ENCODE assay signal across 33 mouse cellular contexts in the genomic region with DNA sequence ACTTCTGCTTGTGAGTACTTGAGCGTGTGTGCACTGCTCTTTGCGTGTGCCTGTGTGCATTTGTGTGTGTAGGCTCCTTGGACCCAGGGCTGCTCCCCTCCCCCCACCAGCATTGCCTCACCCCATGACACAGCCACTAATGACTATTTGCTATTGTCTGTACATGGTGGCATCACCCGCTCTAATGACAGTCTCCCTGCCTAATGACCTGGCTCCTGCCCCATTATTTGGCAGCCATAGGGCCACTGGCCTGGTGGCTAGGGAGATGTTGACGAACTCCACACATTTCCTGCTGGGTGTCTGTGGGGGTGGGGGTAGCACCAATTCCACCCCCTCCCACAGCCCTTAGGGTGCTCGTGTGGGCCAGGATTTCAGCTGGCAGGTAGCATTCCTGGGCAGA. TPM values are rescaled to one million over a fixed set of nuclear protein-coding genes. Genes with fewer than 3 reads are reported as not detected.
DNase-seq lines count a peak whose midpoint lies in the region; ATAC-seq and TF ChIP-seq lines count a peak whose summit lies in the region.
"Had no signal": no experiment of that assay in that cellular context is flagged by ENCODE, and none has a peak within 500 bp of the region (broad histone marks: within the 10 kb centered on the region; RNA-seq: fewer than 3 reads in every experiment).

No protein-coding gene starts in this region.

- H3K9ac ChIP-seq in liver, postnatal 0 days (replicated peaks) = no peak overlapping the region
- H3K9ac ChIP-seq in liver, embryonic 11.5 days (ENCODE audit: low read depth, low read length) = no peak overlapping the region
- no peak overlapping the region for H3K9ac ChIP-seq in kidney, embryonic 16.5 days (replicated peaks; ENCODE audit: low read length)
- H3K9ac ChIP-seq: embryonic facial prominence, embryonic 12.5 days; embryonic facial prominence, embryonic 15.5 days; forebrain, postnatal 0 days; hindbrain, embryonic 14.5 days had no signal

- no peak for ATAC-seq in liver, postnatal 0 days
- no peak for ATAC-seq in liver, embryonic 11.5 days (replicated peaks; ENCODE audit: low FRiP score)
- ATAC-seq in kidney, embryonic 16.5 days (ENCODE audit: low FRiP score, low TSS enrichment) = no peak
- ATAC-seq: forebrain, embryonic 14.5 days; forebrain, postnatal 0 days; hindbrain, postnatal 0 days; inflammation-experienced regulatory T-cells, adult 6 months; Patski had no signal

- H3K4me1 ChIP-seq in liver, postnatal 0 days (ENCODE audit: insufficient read depth) = peaks cover 12% of the 10 kb centered on the region
- H3K4me1 ChIP-seq in liver, embryonic 11.5 days (replicated peaks; ENCODE audit: control insufficient read depth, insufficient read depth, low read length) = 0 out of 2 replicates have a peak, but pooled peaks cover 2% of the 10 kb centered on the region
- peaks cover 58% of the 10 kb centered on the region for H3K4me1 ChIP-seq in bone marrow macrophage, adult 2 months (ENCODE audit: control insufficient read depth, insufficient read depth, low read length)
- H3K4me1 ChIP-seq in kidney, embryonic 16.5 days (ENCODE audit: insufficient read depth, low read length) = peaks cover 35% of the 10 kb centered on the region
- peaks cover 29% of the 10 kb centered on the region for H3K4me1 ChIP-seq in midbrain, embryonic 10.5 days
- H3K4me1 ChIP-seq: embryonic facial prominence, embryonic 12.5 days had no signal

- no peaks in the 10 kb centered on the region for H3K36me3 ChIP-seq in liver, postnatal 0 days (replicated peaks; ENCODE audit: insufficient read depth, low read length)
- H3K36me3 ChIP-seq in liver, embryonic 11.5 days (ENCODE audit: control insufficient read depth, insufficient read depth, low read length) = no peaks in the 10 kb centered on the region
- H3K36me3 ChIP-seq in kidney, embryonic 16.5 days (ENCODE audit: insufficient read depth, low read length) = no peaks in the 10 kb centered on the region
- H3K36me3 ChIP-seq in midbrain, embryonic 10.5 days = no peaks in the 10 kb centered on the region
- H3K36me3 ChIP-seq: embryonic facial prominence, embryonic 12.5 days; embryonic facial prominence, embryonic 15.5 days; heart, embryonic 10.5 days had no signal

- H3K4me3 ChIP-seq in gastrocnemius, adult 2 months = no peak overlapping the region
- H3K4me3 ChIP-seq in liver, postnatal 0 days (ENCODE audit: low read depth, low read length) = no peak overlapping the region
- no peak overlapping the region for H3K4me3 ChIP-seq in liver, embryonic 11.5 days (ENCODE audit: low read depth, low read length)
- H3K4me3 ChIP-seq in bone marrow macrophage, adult 2 months (ENCODE audit: insufficient read depth, low read length) = no peak overlapping the region
- H3K4me3 ChIP-seq in kidney, embryonic 16.5 days (ENCODE audit: low read length) = no peak overlapping the region
- no peak overlapping the region for H3K4me3 ChIP-seq in midbrain, embryonic 10.5 days
- H3K4me3 ChIP-seq: embryonic facial prominence, embryonic 12.5 days; embryonic facial prominence, embryonic 15.5 days; heart, adult 2 months; heart, embryonic 10.5 days had no signal

- no peak for TF ChIP-seq EP300 in liver, postnatal 0 days (IDR thresholded peaks at IDR 0.05; ENCODE audit: low read depth)

- TF ChIP-seq POLR2A in bone marrow macrophage, adult 2 months (IDR thresholded peaks at IDR 0.05; ENCODE audit: borderline replicate concordance, low read depth, low read length) = no peak

- intact Hi-C loops in gastrocnemius, adult 2 months (cut with DNase I) = no loop called here

- DNase-seq in gastrocnemius, adult 2 months = peak; percentile 12
- DNase-seq in gastrocnemius, adult 8-10 months (ENCODE audit: low spot score in 2 of 2) = no peak
- no peak for DNase-seq in liver, postnatal 0 days
- DNase-seq in liver, embryonic 11.5 days (ENCODE audit: low spot score) = no peak
- DNase-seq in retina, postnatal 1 day = peak; percentile 77
- DNase-seq in midbrain, embryonic 10.5 days (ENCODE audit: low spot score) = no peak
- DNase-seq: adrenal gland, adult 2 months; adrenal gland, postnatal 14 days; cerebellum, adult 11 months; cerebellum, adult 9-11 months; cerebellum, postnatal 25 days; forebrain, postnatal 0 days; gastrocnemius, postnatal 10 days had no signal

- 82% methylated on average over 5 of the region's 5 CpGs for WGBS in liver, postnatal 0 days (ENCODE audit: insufficient replicate concordance)
- WGBS in liver, embryonic 11.5 days = 79% methylated on average over 5 of the region's 5 CpGs
- WGBS in kidney, embryonic 16.5 days = 84% methylated on average over 5 of the region's 5 CpGs
- WGBS in midbrain, embryonic 10.5 days = 86% methylated on average over 5 of the region's 5 CpGs

- no peaks in the 10 kb centered on the region for H3K9me3 ChIP-seq in liver, postnatal 0 days (ENCODE audit: low read length)
- no peaks in the 10 kb centered on the region for H3K9me3 ChIP-seq in liver, embryonic 11.5 days (ENCODE audit: control insufficient read depth, low read length)
- H3K9me3 ChIP-seq in kidney, embryonic 16.5 days (ENCODE audit: low read length) = no peaks in the 10 kb centered on the region
- H3K9me3 ChIP-seq in midbrain, embryonic 10.5 days (replicated peaks) = no peaks in the 10 kb centered on the region
- H3K9me3 ChIP-seq: embryonic facial prominence, embryonic 12.5 days; embryonic facial prominence, embryonic 15.5 days; heart, embryonic 10.5 days had no signal

- no peaks in the 10 kb centered on the region for H3K27me3 ChIP-seq in liver, postnatal 0 days (ENCODE audit: insufficient read depth, low read length)
- H3K27me3 ChIP-seq in liver, embryonic 11.5 days (replicated peaks; ENCODE audit: control insufficient read depth, insufficient read depth, low read length) = no peaks in the 10 kb centered on the region; the same call in 1 of the 2 replicates
- 0 out of 2 replicates have a peak, but pooled peaks cover 2% of the 10 kb centered on the region for H3K27me3 ChIP-seq in kidney, embryonic 16.5 days (ENCODE audit: insufficient read depth, low read length)
- H3K27me3 ChIP-seq in midbrain, embryonic 10.5 days (ENCODE audit: low read depth, poor library complexity, severe bottlenecking) = no peaks in the 10 kb centered on the region
- H3K27me3 ChIP-seq: embryonic facial prominence, embryonic 12.5 days; embryonic facial prominence, embryonic 15.5 days; Patski had no signal

- peak overlapping the region; percentile 6; the same call in 1 of the 2 replicates for H3K27ac ChIP-seq in gastrocnemius, adult 2 months
- peak overlapping the region; percentile 48; the same call in 1 of the 2 replicates for H3K27ac ChIP-seq in liver, postnatal 0 days (ENCODE audit: low read depth)
- no peak overlapping the region for H3K27ac ChIP-seq in liver, embryonic 11.5 days (ENCODE audit: low read depth, low read length)
- peak overlapping the region; percentile 27; the same call in 1 of the 2 replicates for H3K27ac ChIP-seq in bone marrow macrophage, adult 2 months (ENCODE audit: insufficient read depth, low read depth, low read length)
- H3K27ac ChIP-seq in kidney, embryonic 16.5 days (ENCODE audit: low read length) = no peak overlapping the region
- H3K27ac ChIP-seq in midbrain, embryonic 10.5 days (replicated peaks) = no peak overlapping the region; the same call in 1 of the 2 replicates
- H3K27ac ChIP-seq: embryonic facial prominence, embryonic 12.5 days; embryonic facial prominence, embryonic 15.5 days; heart, adult 2 months; heart, embryonic 10.5 days; hindbrain, embryonic 14.5 days; hindbrain, postnatal 0 days had no signal

- no peak for TF ChIP-seq CTCF in gastrocnemius, adult 2 months (IDR thresholded peaks at IDR 0.05)
- no peak for TF ChIP-seq CTCF in liver, postnatal 0 days (IDR thresholded peaks at IDR 0.05; ENCODE audit: low read depth)
- no peak for TF ChIP-seq CTCF in bone marrow macrophage, adult 2 months (IDR thresholded peaks at IDR 0.05; ENCODE audit: low read depth, low read length)

- no peak overlapping the region for H3K4me2 ChIP-seq in liver, postnatal 0 days (ENCODE audit: low read depth, low read length)
- no peak overlapping the region for H3K4me2 ChIP-seq in liver, embryonic 11.5 days
- no peak overlapping the region for H3K4me2 ChIP-seq in kidney, embryonic 16.5 days (replicated peaks; ENCODE audit: low read depth, low read length)
- H3K4me2 ChIP-seq: embryonic facial prominence, embryonic 12.5 days; embryonic facial prominence, embryonic 15.5 days; hindbrain, embryonic 14.5 days had no signal

RNA-seq across cellular contexts. Expression of a gene that starts 8.7 kb away (rescaled TPM):
- 1 to 10 TPM; 1.6 to 2.5 TPM for total RNA-seq in gastrocnemius, adult 2 months (2021)
- total RNA-seq in gastrocnemius, adult 8-10 months (2022) = 1 to 10 TPM; 1.1 to 3.4 (median 2.5) TPM
- polyA plus RNA-seq in liver, postnatal 0 days (2015; fragmentation: Nextera tagmentation; extraction: Ambion mirVana) = 0.31 and 0.38 TPM in 2 replicates
- polyA plus RNA-seq in liver, embryonic 11.5 days (2014; fragmentation: Nextera tagmentation; extraction: Ambion mirVana) = 0.23 TPM in 1 of 2 replicates, not detected in the other
- polyA plus RNA-seq in bone marrow macrophage, adult 2 months (2012; ENCODE audit: insufficient read depth, insufficient read length, missing spikeins) = 14.8 and 15.6 TPM in 2 replicates
- 1.7 and 2.3 TPM in 2 replicates for polyA plus RNA-seq in kidney, embryonic 16.5 days (2015; fragmentation: Nextera tagmentation; extraction: Ambion mirVana)
- 0.06 TPM in 1 of 2 replicates, not detected in the other for polyA plus RNA-seq in midbrain, embryonic 10.5 days (2016; fragmentation: Nextera tagmentation; extraction: Ambion mirVana)
- polyA plus RNA-seq: forebrain, embryonic 11.5 days; forebrain, embryonic 14.5 days had no signal

RNA-seq across cellular contexts. Expression of a gene that starts 32.2 kb away (rescaled TPM):
- not detected for total RNA-seq in gastrocnemius, adult 2 months (2021)
- not detected for total RNA-seq in gastrocnemius, adult 8-10 months (2022)
- 2.3 and 2.4 TPM in 2 replicates for polyA plus RNA-seq in liver, postnatal 0 days (2015; fragmentation: Nextera tagmentation; extraction: Ambion mirVana)
- 13.3 and 13.9 TPM in 2 replicates for polyA plus RNA-seq in liver, embryonic 11.5 days (2014; fragmentation: Nextera tagmentation; extraction: Ambion mirVana)
- polyA plus RNA-seq in bone marrow macrophage, adult 2 months (2012; ENCODE audit: insufficient read depth, insufficient read length, missing spikeins) = 0.48 TPM in 1 of 2 replicates, not detected in the other
- 94.8 and 99.9 TPM in 2 replicates for polyA plus RNA-seq in kidney, embryonic 16.5 days (2015; fragmentation: Nextera tagmentation; extraction: Ambion mirVana)
- polyA plus RNA-seq in midbrain, embryonic 10.5 days (2016; fragmentation: Nextera tagmentation; extraction: Ambion mirVana) = 9.7 and 11.4 TPM in 2 replicates

RNA-seq across cellular contexts. Expression of a gene that starts 60.0 kb away (rescaled TPM):
- not detected for total RNA-seq in gastrocnemius, adult 2 months (2021)
- not detected for total RNA-seq in gastrocnemius, adult 8-10 months (2022)
- polyA plus RNA-seq in liver, postnatal 0 days (2015; fragmentation: Nextera tagmentation; extraction: Ambion mirVana) = not detected in 2 replicates
- polyA plus RNA-seq in liver, embryonic 11.5 days (2014; fragmentation: Nextera tagmentation; extraction: Ambion mirVana) = not detected in 2 replicates
- polyA plus RNA-seq in bone marrow macrophage, adult 2 months (2012; ENCODE audit: insufficient read depth, insufficient read length, missing spikeins) = not detected in 2 replicates
- polyA plus RNA-seq in kidney, embryonic 16.5 days (2015; fragmentation: Nextera tagmentation; extraction: Ambion mirVana) = 0.06 TPM in 1 of 2 replicates, not detected in the other
- polyA plus RNA-seq in midbrain, embryonic 10.5 days (2016; fragmentation: Nextera tagmentation; extraction: Ambion mirVana) = 0.05 TPM in 1 of 2 replicates, not detected in the other
- total RNA-seq: adrenal gland, adult 2 months; adrenal gland, postnatal 14 days; adrenal gland, postnatal 4 days; ES-E14; gastrocnemius, postnatal 36 days; granulocyte monocyte progenitor cell, adult 5-6 weeks; heart, adult 2 months; heart, postnatal 25 days; hematopoietic stem cell, adult 5-6 weeks had no signal
- polyA plus RNA-seq: adrenal gland, adult 2 months; forebrain, embryonic 11.5 days; forebrain, embryonic 14.5 days; heart, adult 2 months; heart, embryonic 10.5 days; heart, embryonic 14.5 days; heart, postnatal 0 days; Patski had no signal

Comparison
In these comparisons a context has a peak if more than half of its experiments do, and no peak if none do; other contexts are left out.
1. DNase-seq: peak in gastrocnemius, adult 2 months (single experiment) and retina, postnatal 1 day (single experiment); none in gastrocnemius, adult 8-10 months (0 of 2), liver, postnatal 0 days (single experiment), liver, embryonic 11.5 days (single experiment) and midbrain, embryonic 10.5 days (single experiment).
2. H3K27ac ChIP-seq: peak in gastrocnemius, adult 2 months (single experiment), liver, postnatal 0 days (single experiment) and bone marrow macrophage, adult 2 months (single experiment); none in liver, embryonic 11.5 days (single experiment), kidney, embryonic 16.5 days (single experiment) and midbrain, embryonic 10.5 days (single experiment).